ENCODE assay signal across 8 mouse cellular contexts in the genomic region with DNA sequence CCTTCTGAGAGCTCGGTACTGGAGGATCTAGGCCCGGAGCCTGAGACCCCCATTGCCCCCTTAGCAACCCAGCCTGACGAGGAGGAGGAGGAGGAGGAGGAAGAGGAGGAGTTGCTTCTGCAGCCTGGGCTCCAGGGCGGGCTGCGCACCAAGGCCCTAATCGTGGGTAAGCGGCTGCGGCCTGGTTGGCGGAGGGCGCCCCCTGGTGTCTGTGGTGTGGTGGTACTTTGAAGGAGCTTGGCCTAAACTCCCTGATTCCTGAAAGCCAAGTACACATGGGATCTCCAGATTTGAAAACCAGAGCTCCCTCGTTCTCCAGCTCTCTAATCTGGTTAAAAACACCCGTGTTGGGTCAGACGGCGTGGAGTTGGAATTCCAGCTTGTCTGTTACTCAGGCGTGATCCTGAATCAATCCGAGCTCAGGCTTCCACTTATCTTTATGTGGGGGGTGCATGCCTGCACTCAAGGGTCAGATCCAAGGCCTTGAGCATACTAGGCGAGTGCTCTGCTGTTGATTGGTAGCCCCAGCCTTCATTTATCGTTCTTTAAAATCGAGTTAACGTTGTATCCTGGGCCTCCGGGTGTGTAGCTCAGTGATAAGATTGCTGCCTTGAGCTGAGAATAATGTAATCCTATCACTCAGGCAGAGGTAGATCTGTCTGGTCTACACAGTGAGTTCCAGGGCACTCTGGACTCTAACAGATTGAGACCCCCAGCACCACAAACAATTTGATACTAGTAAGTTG. TPM values are rescaled to one million over a fixed set of nuclear protein-coding genes. Genes with fewer than 3 reads are reported as not detected.
DNase-seq lines count a peak whose midpoint lies in the region; ATAC-seq lines count a peak whose summit lies in the region.

No protein-coding gene starts in this region.

- peak overlapping the region; percentile 4; the same call in 1 of the 2 replicates for H3K4me2 ChIP-seq in hindbrain, embryonic 16.5 days (ENCODE audit: low read length)

- no peak overlapping the region for H3K9ac ChIP-seq in hindbrain, embryonic 16.5 days (ENCODE audit: low read depth, low read length)

- no peak overlapping the region for H3K4me3 ChIP-seq in hindbrain, embryonic 16.5 days (ENCODE audit: low read length)

- WGBS in hindbrain, embryonic 16.5 days, result 35% methylated on average over 21 of the region's 21 CpGs

- intact Hi-C loops in left cerebral cortex, postnatal 10 days (cut with DNase I), result loop anchor here (2.0 to 5.0 kb wide), 2 partner anchors 37 to 132 kb away; no protein-coding TSS in a partner anchor

- peaks cover 29% of the 10 kb centered on the region for H3K4me1 ChIP-seq in hindbrain, embryonic 16.5 days (ENCODE audit: control insufficient read depth, insufficient read depth, low read depth, low read length)

- peak; percentile 80 for DNase-seq in T-cell, adult 2 months (ENCODE audit: low spot score)
- peak; percentile 93 for DNase-seq in cerebellum, postnatal 36 days
- DNase-seq in gastrocnemius, adult 18-20 months (ENCODE audit: low spot score), result peak; percentile 89
- DNase-seq in left cerebral cortex, postnatal 10 days (ENCODE audit: extremely low spot score in 1 of 2, low spot score in 2 of 2), result peak; percentile 75 to 92
- peak; percentile 87 for DNase-seq in right cerebral cortex, postnatal 14 days
- peak; percentile 89 for DNase-seq in urinary bladder, postnatal 14 days (ENCODE audit: low spot score)

- H3K9me3 ChIP-seq in hindbrain, embryonic 16.5 days (ENCODE audit: control insufficient read depth, low read length), result no peaks in the 10 kb centered on the region

- H3K27me3 ChIP-seq in hindbrain, embryonic 16.5 days (replicated peaks; ENCODE audit: control insufficient read depth, insufficient read depth, low read length), result no peaks in the 10 kb centered on the region

- ATAC-seq in hindbrain, embryonic 16.5 days, result 0 out of 2 replicates have a peak, but pooled peaks have one; percentile 6
- ATAC-seq in megakaryocyte progenitor cell, adult 5-6 weeks (replicated peaks; ENCODE audit: poor library complexity), result peak; percentile 71

- peaks cover 15% of the 10 kb centered on the region for H3K36me3 ChIP-seq in hindbrain, embryonic 16.5 days (ENCODE audit: control insufficient read depth, insufficient read depth, low read length)

- no peak overlapping the region for H3K27ac ChIP-seq in hindbrain, embryonic 16.5 days (ENCODE audit: low read depth, low read length)

RNA-seq across cellular contexts. Expression of gene Dhx16, which starts 5.7 kb away (rescaled TPM):
- 10 to 100 TPM; 11.7 to 14.1 TPM for total RNA-seq in gastrocnemius, adult 18-20 months (2021)
- 25.0 and 33.3 TPM in 2 replicates for polyA plus RNA-seq in hindbrain, embryonic 16.5 days (2015; fragmentation: Nextera tagmentation; extraction: Ambion mirVana)
- total RNA-seq in left cerebral cortex, postnatal 10 days (2021), result 10 to 100 TPM; 29.1 to 31.0 TPM
- total RNA-seq in megakaryocyte progenitor cell, adult 5-6 weeks (2015), result 100 and 110 TPM in 2 replicates
- 78.2 and 82.0 TPM in 2 replicates for total RNA-seq in megakaryocyte progenitor cell, adult 5-6 weeks (2017)

RNA-seq across cellular contexts. Expression of gene Ppp1r18, which starts 8.6 kb away (rescaled TPM):
- 1 to 10 TPM; 4.1 to 5.8 TPM for total RNA-seq in gastrocnemius, adult 18-20 months (2021)
- polyA plus RNA-seq in hindbrain, embryonic 16.5 days (2015; fragmentation: Nextera tagmentation; extraction: Ambion mirVana), result 18.9 and 24.4 TPM in 2 replicates
- 10 to 100 TPM; 20.6 to 23.6 TPM for total RNA-seq in left cerebral cortex, postnatal 10 days (2021)
- total RNA-seq in megakaryocyte progenitor cell, adult 5-6 weeks (2015), result 49.8 and 60.9 TPM in 2 replicates
- total RNA-seq in megakaryocyte progenitor cell, adult 5-6 weeks (2017), result 17.4 and 20.5 TPM in 2 replicates

RNA-seq across cellular contexts. Expression of gene Nrm, which starts 12.8 kb away (rescaled TPM):
- total RNA-seq in gastrocnemius, adult 18-20 months (2021), result 1 to 10 TPM in 1 of 2 experiments, under 1 TPM in 1; 0.68 to 1.5 TPM
- polyA plus RNA-seq in hindbrain, embryonic 16.5 days (2015; fragmentation: Nextera tagmentation; extraction: Ambion mirVana), result 20.8 and 22.3 TPM in 2 replicates
- total RNA-seq in left cerebral cortex, postnatal 10 days (2021), result 10 to 100 TPM in 1 of 2 experiments, 1 to 10 TPM in 1; 6.0 to 11.8 TPM
- total RNA-seq in megakaryocyte progenitor cell, adult 5-6 weeks (2015), result 47.4 and 64.5 TPM in 2 replicates
- 43.1 and 50.1 TPM in 2 replicates for total RNA-seq in megakaryocyte progenitor cell, adult 5-6 weeks (2017)

RNA-seq across cellular contexts. Expression of gene 2310061I04Rik, which starts 23.3 kb away (rescaled TPM):
- 10 to 100 TPM; 78.6 to 79.3 TPM for total RNA-seq in gastrocnemius, adult 18-20 months (2021)
- polyA plus RNA-seq in hindbrain, embryonic 16.5 days (2015; fragmentation: Nextera tagmentation; extraction: Ambion mirVana), result 67.4 and 77.4 TPM in 2 replicates
- 10 to 100 TPM; 61.5 to 72.4 TPM for total RNA-seq in left cerebral cortex, postnatal 10 days (2021)
- total RNA-seq in megakaryocyte progenitor cell, adult 5-6 weeks (2015), result 38.8 and 51.8 TPM in 2 replicates
- total RNA-seq in megakaryocyte progenitor cell, adult 5-6 weeks (2017), result 4.5 and 7.5 TPM in 2 replicates

RNA-seq across cellular contexts. Expression of gene Mdc1, which starts 32.6 kb away (rescaled TPM):
- total RNA-seq in gastrocnemius, adult 18-20 months (2021), result 1 to 10 TPM; 4.2 to 6.7 TPM
- 9.3 and 11.2 TPM in 2 replicates for polyA plus RNA-seq in hindbrain, embryonic 16.5 days (2015; fragmentation: Nextera tagmentation; extraction: Ambion mirVana)
- total RNA-seq in left cerebral cortex, postnatal 10 days (2021), result 10 to 100 TPM; 12.5 to 19.1 TPM
- 77.6 and 77.8 TPM in 2 replicates for total RNA-seq in megakaryocyte progenitor cell, adult 5-6 weeks (2015)
- 17.5 and 17.6 TPM in 2 replicates for total RNA-seq in megakaryocyte progenitor cell, adult 5-6 weeks (2017)
